Mouse (Mus musculus): ENCODE data around the gene Defb20.

Defb20 gene

GRCm38 (mm10) chr2:152500204-152500862 is 23.5 kb downstream of the Defb20 start:
- no peak for DNase-seq

- no peak for DNase-seq
Measured at GRCm38 (mm10) chr2:152500863-152501229, 24.0 kb downstream of the Defb20 start.

GRCm38 (mm10) chr2:152503950-152504349 is 27.1 kb downstream of the Defb20 start:
- no peak for DNase-seq

- no peak for DNase-seq
Measured at GRCm38 (mm10) chr2:152511592-152511991, 34.7 kb downstream of the Defb20 start, which contains the start of gene Defb26. TSS of gene Defb26 (minus strand) at chr2:152511692.

GRCm38 (mm10) chr2:152516084-152516483 is 39.2 kb downstream of the Defb20 start:
- DNase-seq = no peak

- DNase-seq = no peak
Measured at GRCm38 (mm10) chr2:152517981-152518380, 41.1 kb downstream of the Defb20 start, which contains the start of gene Defb28. TSS of gene Defb28 (plus strand) at chr2:152518255.

All from thymus, postnatal 36 days (tissue).